Mouse (Mus musculus) T-helper 17 cell (primary cell): ENCODE data around the gene Grm2.

Source experiments
- in situ Hi-C, 2 experiments: fragments of 300-600 bp; cut with MboI, MseI; formaldehyde crosslinking; loops; 1 replicate in 1 of 2; 2 replicates in 1 of 2; pipeline ENCODE4 v1.15.1; 2025; ENCODE audit warnings: high pct_unique_total_duplicates in 2 of 2

Grm2 gene

GRCm38 (mm10) chr9:106652720-106653119 lies 3.2 kb downstream of the Grm2 start:
- in situ Hi-C loops, result loop anchor here (5.0 kb wide), 3 partner anchors 50 to 125 kb away; no protein-coding TSS in a partner anchor

- in situ Hi-C loops, result loop anchor here in 1 of 2 experiments (25.0 kb wide), 1 partner anchor 540 kb away; no protein-coding TSS in a partner anchor
These were observed 8.7 kb downstream of the Grm2 start for GRCm38 (mm10) chr9:106647226-106647625.

GRCm38 (mm10) chr9:106645684-106646271 lies 10.1 kb downstream of the Grm2 start:
- in situ Hi-C loops, result loop anchor here in 1 of 2 experiments (25.0 kb wide), 1 partner anchor 542 kb away; no protein-coding TSS in a partner anchor

- in situ Hi-C loops, result loop anchor here in 1 of 2 experiments (25.0 kb wide), 1 partner anchor 544 kb away; no protein-coding TSS in a partner anchor
These were observed 12.1 kb downstream of the Grm2 start for GRCm38 (mm10) chr9:106643787-106644186.

GRCm38 (mm10) chr9:106643128-106643527 lies 12.8 kb downstream of the Grm2 start:
- in situ Hi-C loops, result loop anchor here in 1 of 2 experiments (25.0 kb wide), 1 partner anchor 544 kb away; no protein-coding TSS in a partner anchor

GRCm38 (mm10) chr9:106641346-106641745 lies 14.5 kb downstream of the Grm2 start:
- in situ Hi-C loops, result loop anchor here in 1 of 2 experiments (25.0 kb wide), 1 partner anchor 546 kb away; no protein-coding TSS in a partner anchor

GRCm38 (mm10) chr9:106638154-106638553 lies 17.7 kb downstream of the Grm2 start:
- in situ Hi-C loops, result loop anchor here in 1 of 2 experiments (25.0 kb wide), 1 partner anchor 549 kb away; no protein-coding TSS in a partner anchor

- in situ Hi-C loops, result loop anchor here in 1 of 2 experiments (25.0 kb wide), 1 partner anchor 555 kb away; no protein-coding TSS in a partner anchor
These were observed 23.7 kb downstream of the Grm2 start for GRCm38 (mm10) chr9:106632185-106632584.

GRCm38 (mm10) chr9:106627796-106628195 lies 28.1 kb downstream of the Grm2 start:
- in situ Hi-C loops, result loop anchor here in 1 of 2 experiments (25.0 kb wide), 1 partner anchor 560 kb away; no protein-coding TSS in a partner anchor

GRCm38 (mm10) chr9:106626282-106626681 lies 29.6 kb downstream of the Grm2 start, which contains the start of gene Iqcf6:
TSS of gene Iqcf6 (plus strand) at chr9:106626582.
- in situ Hi-C loops, result loop anchor here in 1 of 2 experiments (25.0 kb wide), 1 partner anchor 561 kb away; no protein-coding TSS in a partner anchor

GRCm38 (mm10) chr9:106617496-106617895 lies 38.4 kb downstream of the Grm2 start:
- in situ Hi-C loops, result no loop called here

GRCm38 (mm10) chr9:106616306-106616705 lies 39.6 kb downstream of the Grm2 start:
- in situ Hi-C loops, result no loop called here

- in situ Hi-C loops, result no loop called here
These were observed 41.3 kb downstream of the Grm2 start for GRCm38 (mm10) chr9:106614616-106615015.

GRCm38 (mm10) chr9:106613951-106614350 lies 41.9 kb downstream of the Grm2 start:
- in situ Hi-C loops, result no loop called here

- in situ Hi-C loops, result no loop called here
These were observed 45.2 kb downstream of the Grm2 start for GRCm38 (mm10) chr9:106610727-106611126.

GRCm38 (mm10) chr9:106600546-106600945 lies 55.3 kb downstream of the Grm2 start:
- in situ Hi-C loops, result loop anchor here in 1 of 2 experiments (5.0 kb wide), 1 partner anchor 52 kb away; no protein-coding TSS in a partner anchor

GRCm38 (mm10) chr9:106598466-106598865 lies 57.4 kb downstream of the Grm2 start:
- in situ Hi-C loops, result loop anchor here in 1 of 2 experiments (5.0 kb wide), 1 partner anchor 54 kb away; no protein-coding TSS in a partner anchor

GRCm38 (mm10) chr9:106595836-106596235 lies 60.0 kb downstream of the Grm2 start:
- in situ Hi-C loops, result loop anchor here in 1 of 2 experiments (5.0 kb wide), 1 partner anchor 56 kb away; no protein-coding TSS in a partner anchor

- in situ Hi-C loops, result loop anchor here in 1 of 2 experiments (5.0 kb wide), 1 partner anchor 57 kb away; no protein-coding TSS in a partner anchor
These were observed 60.5 kb downstream of the Grm2 start for GRCm38 (mm10) chr9:106595402-106595801.
